Mouse (Mus musculus) lung, postnatal 4 days (tissue): Measurements from ENCODE around the gene Ranbp3l.
A peak's percentile ranks its signal among the peaks of the same experiment; 100 is the strongest.
"Not testable (repeated sequence)": the region's sequence is repeated elsewhere in the genome, so short reads cannot be mapped to it uniquely, and the experiment has no call there.

Experiments used
- DNase-seq, 2 experiments: peaks; one replicate each; pipeline ENCODE4 v3.0.0; 2021

Gene Ranbp3l

GRCm38 (mm10) chr15:8967573-8968228, at the start of gene Ranbp3l:
Gene Ranbp3l (plus strand): TSS chr15:8967949.
- DNase-seq = peak; percentile 9 to 48

GRCm38 (mm10) chr15:8930061-8930460, 37.7 kb upstream of the Ranbp3l start:
- no peak for DNase-seq

- DNase-seq = no peak
These were observed 30.8 kb upstream of the Ranbp3l start for GRCm38 (mm10) chr15:8936911-8937310.

- no peak for DNase-seq
These were observed 26.9 kb upstream of the Ranbp3l start for GRCm38 (mm10) chr15:8940861-8941260.

- DNase-seq = no peak
These were observed 16.9 kb upstream of the Ranbp3l start for GRCm38 (mm10) chr15:8950856-8951255.

- DNase-seq = no peak
These were observed 4.4 kb upstream of the Ranbp3l start for GRCm38 (mm10) chr15:8963323-8963722.

GRCm38 (mm10) chr15:8968229-8968595, 463 bp downstream of the Ranbp3l start:
- no peak for DNase-seq

GRCm38 (mm10) chr15:8969061-8969635, 1.4 kb downstream of the Ranbp3l start:
- no peak for DNase-seq

- no peak for DNase-seq
These were observed 23.5 kb downstream of the Ranbp3l start for GRCm38 (mm10) chr15:8991211-8991610.

- DNase-seq = no peak
These were observed 24.4 kb downstream of the Ranbp3l start for GRCm38 (mm10) chr15:8991859-8992838.

- no peak for DNase-seq
These were observed 27.0 kb downstream of the Ranbp3l start for GRCm38 (mm10) chr15:8994608-8995277.

GRCm38 (mm10) chr15:8995490-8995889, 27.7 kb downstream of the Ranbp3l start:
- DNase-seq = no peak

GRCm38 (mm10) chr15:9002762-9003161, 35.0 kb downstream of the Ranbp3l start:
- DNase-seq = no peak

GRCm38 (mm10) chr15:9009196-9009595, 41.4 kb downstream of the Ranbp3l start:
- no peak for DNase-seq

GRCm38 (mm10) chr15:9014541-9014940, 46.8 kb downstream of the Ranbp3l start:
- DNase-seq = no peak

GRCm38 (mm10) chr15:9015496-9015895, 47.7 kb downstream of the Ranbp3l start:
- not testable (repeated sequence) for DNase-seq

- DNase-seq = no peak
These were observed 88.0 kb downstream of the Ranbp3l start for GRCm38 (mm10) chr15:9055704-9056103.

GRCm38 (mm10) chr15:9059856-9060255, 92.1 kb downstream of the Ranbp3l start:
- no peak for DNase-seq

GRCm38 (mm10) chr15:9061150-9061882, 93.6 kb downstream of the Ranbp3l start:
- no peak for DNase-seq

- no peak for DNase-seq
These were observed 101.1 kb downstream of the Ranbp3l start for GRCm38 (mm10) chr15:9068881-9069280.

- DNase-seq = no peak
These were observed 102.6 kb downstream of the Ranbp3l start for GRCm38 (mm10) chr15:9070353-9070752.

GRCm38 (mm10) chr15:9070912-9071555, 103.3 kb downstream of the Ranbp3l start, which contains the start of gene Nadk2:
Gene Nadk2 (plus strand): TSS chr15:9071260.
- DNase-seq = peak; percentile 99 to 100
